Mouse (Mus musculus) liver, embryonic 18 days (tissue): Measurements from ENCODE around the gene Gfap. TPM values are rescaled to one million over a fixed set of nuclear protein-coding genes. Genes with fewer than 3 reads are reported as not detected.

Source experiments
- polyA plus RNA-seq: library from polyadenylated mRNA; depleted of rRNA; stranded (reverse); fragments of >200 nt; gene quantifications from 2 replicates; pipeline ENCODE4 v1.2.3, GENCODE M21; 2012; rRNA removed

Gfap gene
- 4.0 and 4.2 TPM in 2 replicates for polyA plus RNA-seq

GRCm38 (mm10) chr11:102900763-102901162 is at the start of gene Gfap:
Gfap (minus strand) TSS chr11:102900912.

GRCm38 (mm10) chr11:102946265-102946991 is 45.7 kb upstream of the Gfap start, which contains the start of gene C1ql1:
C1ql1 (minus strand) TSS chr11:102946688.

GRCm38 (mm10) chr11:102924557-102925350 is 24.0 kb upstream of the Gfap start, which contains the start of gene Kif18b:
Kif18b (minus strand) TSS chr11:102925124.

GRCm38 (mm10) chr11:102884616-102885219 is 16.0 kb downstream of the Gfap start, which contains the start of gene Fam187a:
Fam187a (plus strand) TSS chr11:102885169.

DNA sequence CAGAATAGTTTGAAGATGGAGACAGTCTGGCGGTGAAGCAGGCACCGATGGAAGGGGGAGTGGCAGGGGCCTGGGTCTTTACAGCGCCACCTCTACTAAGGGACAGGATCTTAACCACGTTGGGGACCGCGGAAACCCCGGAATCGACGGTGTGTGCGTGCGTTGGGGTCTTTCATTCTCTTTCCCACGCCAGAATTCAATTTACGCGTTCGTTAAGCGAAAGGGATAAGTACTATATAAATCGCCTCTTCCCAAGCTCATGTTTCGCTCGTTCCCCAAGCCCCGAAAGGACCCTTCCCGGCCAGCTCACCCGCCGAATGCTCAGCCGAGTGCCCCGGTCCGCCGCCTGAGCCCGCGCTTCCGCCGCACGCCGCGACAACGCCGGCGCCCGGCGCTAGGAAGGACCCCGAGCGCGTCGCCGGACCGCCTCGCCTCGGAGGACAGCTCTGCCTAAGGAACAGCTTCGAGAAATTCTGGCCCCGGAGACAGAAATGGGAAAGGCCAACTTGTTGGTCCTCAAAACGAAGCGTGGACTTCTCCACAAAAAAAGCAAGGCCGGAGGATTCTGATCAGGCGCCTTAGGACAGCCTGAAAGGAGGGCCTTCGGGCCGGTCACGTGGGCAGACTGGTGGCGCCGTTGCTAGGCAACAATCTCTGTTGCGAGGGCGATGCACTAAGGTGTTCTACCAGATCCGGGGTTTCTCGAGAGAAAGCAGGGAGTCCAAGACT is 20.0 kb downstream of the Gfap start, which contains the start of the genes Eftud2 and Ccdc103:
Gene Eftud2, minus strand, starts transcription at position 401 of the 729 bp plus-strand sequence.
Gene Ccdc103, plus strand, starts transcription at position 620 of the 729 bp plus-strand sequence.

Other genes starting within 250 kb of the Gfap start
- gene Meioc, start 237.2 kb downstream of the Gfap start, polyA plus RNA-seq, result 0.01 and 0.03 TPM in 2 replicates
- 7.1 and 7.6 TPM in 2 replicates for gene Ccdc43, start 203.1 kb downstream of the Gfap start, polyA plus RNA-seq
- gene Adam11, start 139.5 kb downstream of the Gfap start, polyA plus RNA-seq, result 0.31 and 0.36 TPM in 2 replicates
- 1.5 and 1.6 TPM in 2 replicates for gene Gjc1, start 81.2 kb downstream of the Gfap start, polyA plus RNA-seq
- gene Higd1b, start 65.1 kb downstream of the Gfap start, polyA plus RNA-seq, result not detected in 2 replicates
- 24.8 and 25.6 TPM in 2 replicates for gene Eftud2, start 19.9 kb downstream of the Gfap start, polyA plus RNA-seq
- gene Ccdc103, start 19.7 kb downstream of the Gfap start, polyA plus RNA-seq, result 0.23 and 0.29 TPM in 2 replicates
- not detected in 2 replicates for gene Fam187a, start 15.7 kb downstream of the Gfap start, polyA plus RNA-seq
- gene Kif18b, start 24.2 kb upstream of the Gfap start, polyA plus RNA-seq, result 9.8 and 11.0 TPM in 2 replicates
- 0.14 and 0.19 TPM in 2 replicates for gene C1ql1, start 45.8 kb upstream of the Gfap start, polyA plus RNA-seq
- 21.6 and 22.7 TPM in 2 replicates for gene Nmt1, start 127.3 kb upstream of the Gfap start, polyA plus RNA-seq
- 32.9 and 33.5 TPM in 2 replicates for gene Dcakd, start 127.4 kb upstream of the Gfap start, polyA plus RNA-seq
- 1.9 and 2.5 TPM in 2 replicates for gene Plcd3, start 200.7 kb upstream of the Gfap start, polyA plus RNA-seq
- 17.8 and 18.3 TPM in 2 replicates for gene Acbd4, start 200.8 kb upstream of the Gfap start, polyA plus RNA-seq
- 8.5 and 9.9 TPM in 2 replicates for gene Hexim1, start 215.3 kb upstream of the Gfap start, polyA plus RNA-seq
- 1.8 and 1.9 TPM in 2 replicates for gene Hexim2, start 231.5 kb upstream of the Gfap start, polyA plus RNA-seq